ENCODE assay signal across 9 mouse cellular contexts in genomic region chr6:122741460-122742227, GRCm38 (mm10). TPM values are rescaled to one million over a fixed set of nuclear protein-coding genes. Genes with fewer than 3 reads are reported as not detected.
DNase-seq lines count a peak whose midpoint lies in the region; ATAC-seq lines count a peak whose summit lies in the region.
"Had no signal": no experiment of that assay in that cellular context is flagged by ENCODE, and none has a peak within 500 bp of the region (broad histone marks: within the 10 kb centered on the region; RNA-seq: fewer than 3 reads in every experiment).

No protein-coding gene starts in this region.

- intact Hi-C loops in heart, postnatal 25 days (cut with DNase I) = loop anchor here (1.0 to 5.0 kb wide), 3 partner anchors 19 to 131 kb away; partner anchors contain the start of gene Necap1

- H3K4me3 ChIP-seq in heart, embryonic 10.5 days = peak overlapping the region; percentile 65
- peak overlapping the region; percentile 58 for H3K4me3 ChIP-seq in hindbrain, embryonic 14.5 days (replicated peaks; ENCODE audit: low read length)
- peak overlapping the region; percentile 55 for H3K4me3 ChIP-seq in midbrain, embryonic 14.5 days (replicated peaks; ENCODE audit: low read depth, low read length)

- WGBS in heart, embryonic 10.5 days = 2% methylated on average over 25 of the region's 25 CpGs
- WGBS in hindbrain, embryonic 14.5 days = 2% methylated on average over 25 of the region's 25 CpGs
- WGBS in midbrain, embryonic 14.5 days = 3% methylated on average over 25 of the region's 25 CpGs

- peak; percentile 11; the same call in 1 of the 2 replicates for ATAC-seq in hindbrain, embryonic 14.5 days (ENCODE audit: low FRiP score)
- no peak for ATAC-seq in midbrain, embryonic 14.5 days (ENCODE audit: low FRiP score, low TSS enrichment)
- no peak for ATAC-seq in erythroid progenitor cell, adult 5-6 weeks (replicated peaks; ENCODE audit: low FRiP score, poor library complexity, severe bottlenecking)

- peak overlapping the region; percentile 72 for H3K4me2 ChIP-seq in hindbrain, embryonic 14.5 days (replicated peaks)
- peak overlapping the region; percentile 78 for H3K4me2 ChIP-seq in midbrain, embryonic 14.5 days (ENCODE audit: low read length)

- H3K4me1 ChIP-seq in heart, embryonic 10.5 days = peaks cover 23% of the 10 kb centered on the region
- H3K4me1 ChIP-seq in hindbrain, embryonic 14.5 days (replicated peaks; ENCODE audit: control insufficient read depth, insufficient read depth, low read length) = peaks cover 7% of the 10 kb centered on the region; the same call in 1 of the 2 replicates
- no peaks in the 10 kb centered on the region for H3K4me1 ChIP-seq in midbrain, embryonic 14.5 days (ENCODE audit: control insufficient read depth, insufficient read depth, low read length)

- H3K27ac ChIP-seq in heart, embryonic 10.5 days = peak overlapping the region; percentile 78
- H3K27ac ChIP-seq in hindbrain, embryonic 14.5 days = peak overlapping the region; percentile 9
- 0 out of 2 replicates have a peak overlapping the region, but pooled peaks have one; percentile 2 for H3K27ac ChIP-seq in midbrain, embryonic 14.5 days (replicated peaks; ENCODE audit: low read depth, low read length)

- DNase-seq in heart, embryonic 10.5 days (ENCODE audit: low spot score) = no peak
- no peak for DNase-seq in heart, postnatal 25 days (ENCODE audit: low spot score)
- peak; percentile 43 for DNase-seq in 416B (ENCODE audit: low read depth)
- peak; percentile 60 to 66 for DNase-seq in cerebellum, postnatal 25 days
- DNase-seq in hindbrain, embryonic 14.5 days (ENCODE audit: low spot score) = no peak
- DNase-seq in midbrain, embryonic 14.5 days = peak; percentile 55
- no peak for DNase-seq in urinary bladder, postnatal 4 days (ENCODE audit: low spot score in 2 of 2)

- H3K36me3 ChIP-seq in heart, embryonic 10.5 days = peaks cover 8% of the 10 kb centered on the region
- H3K36me3 ChIP-seq in hindbrain, embryonic 14.5 days (replicated peaks; ENCODE audit: control insufficient read depth, insufficient read depth) = 0 out of 2 replicates have a peak, but pooled peaks cover 16% of the 10 kb centered on the region
- H3K36me3 ChIP-seq in midbrain, embryonic 14.5 days (ENCODE audit: control insufficient read depth, insufficient read depth, low read length) = 0 out of 2 replicates have a peak, but pooled peaks cover 2% of the 10 kb centered on the region

- peaks cover 19% of the 10 kb centered on the region for H3K27me3 ChIP-seq in heart, embryonic 10.5 days (ENCODE audit: insufficient read depth, poor library complexity, severe bottlenecking)
- peaks cover 34% of the 10 kb centered on the region for H3K27me3 ChIP-seq in hindbrain, embryonic 14.5 days (ENCODE audit: control insufficient read depth, insufficient read depth, low read length)
- peaks cover 30% of the 10 kb centered on the region for H3K27me3 ChIP-seq in midbrain, embryonic 14.5 days (ENCODE audit: control insufficient read depth, insufficient read depth, low read length)

- H3K9ac ChIP-seq in hindbrain, embryonic 14.5 days = peak overlapping the region; percentile 60
- H3K9ac ChIP-seq in midbrain, embryonic 14.5 days (replicated peaks; ENCODE audit: low read length) = peak overlapping the region; percentile 55

- no peaks in the 10 kb centered on the region for H3K9me3 ChIP-seq in heart, embryonic 10.5 days
- no peaks in the 10 kb centered on the region for H3K9me3 ChIP-seq in hindbrain, embryonic 14.5 days (ENCODE audit: control insufficient read depth, low read length)
- no peaks in the 10 kb centered on the region for H3K9me3 ChIP-seq in midbrain, embryonic 14.5 days (ENCODE audit: control insufficient read depth, low read length)

RNA-seq across cellular contexts. Expression of gene Nanog, which starts 34.4 kb away (rescaled TPM):
- 0.20 and 0.57 TPM in 2 replicates for polyA plus RNA-seq in heart, embryonic 10.5 days (2016; fragmentation: Nextera tagmentation; extraction: Ambion mirVana)
- not detected for total RNA-seq in heart, postnatal 25 days (2021)
- polyA plus RNA-seq in hindbrain, embryonic 14.5 days (2014; fragmentation: Nextera tagmentation; extraction: Ambion mirVana) = 0.09 TPM in 1 of 2 replicates, not detected in the other
- polyA plus RNA-seq in midbrain, embryonic 14.5 days (2014; fragmentation: Nextera tagmentation; extraction: Ambion mirVana) = 0.11 TPM in 1 of 2 replicates, not detected in the other
- not detected in 2 replicates for total RNA-seq in erythroid progenitor cell, adult 5-6 weeks (2015; ENCODE audit: low replicate concordance)
- not detected in 2 replicates for total RNA-seq in erythroid progenitor cell, adult 5-6 weeks (2017; ENCODE audit: low replicate concordance)
- total RNA-seq: left cerebral cortex, postnatal 36 days had no signal

RNA-seq across cellular contexts. Expression of gene Slc2a3, which starts 59.8 kb away (rescaled TPM):
- 55.8 and 85.3 TPM in 2 replicates for polyA plus RNA-seq in heart, embryonic 10.5 days (2016; fragmentation: Nextera tagmentation; extraction: Ambion mirVana)
- total RNA-seq in heart, postnatal 25 days (2021) = 1 to 10 TPM; 1.8 to 2.2 TPM
- 40.1 and 51.6 TPM in 2 replicates for polyA plus RNA-seq in hindbrain, embryonic 14.5 days (2014; fragmentation: Nextera tagmentation; extraction: Ambion mirVana)
- 21.7 and 28.4 TPM in 2 replicates for polyA plus RNA-seq in midbrain, embryonic 14.5 days (2014; fragmentation: Nextera tagmentation; extraction: Ambion mirVana)
- total RNA-seq in erythroid progenitor cell, adult 5-6 weeks (2015; ENCODE audit: low replicate concordance) = 9.4 and 13.4 TPM in 2 replicates
- 9.4 and 10.8 TPM in 2 replicates for total RNA-seq in erythroid progenitor cell, adult 5-6 weeks (2017; ENCODE audit: low replicate concordance)

Comparison
In these comparisons a context has a peak if more than half of its experiments do, and no peak if none do; other contexts are left out.
1. DNase-seq: peak in 416B (single experiment), cerebellum, postnatal 25 days (2 of 2) and midbrain, embryonic 14.5 days (single experiment); none in heart, embryonic 10.5 days (single experiment), heart, postnatal 25 days (single experiment), hindbrain, embryonic 14.5 days (single experiment) and urinary bladder, postnatal 4 days (0 of 2).
2. H3K27ac ChIP-seq: peak in every context shown above with its lines; median percentile 78 in heart, embryonic 10.5 days; 9 in hindbrain, embryonic 14.5 days; 2 in midbrain, embryonic 14.5 days.
3. Peak in every context shown above with its lines, with median percentiles within 50 percentile points of each other: H3K4me3 ChIP-seq.